Mouse (Mus musculus) gastrocnemius, postnatal 10 days (tissue): ENCODE measurements at regions not wholly inside any gene's neighbourhood (a gene's known extent, or its start where the extent isn't known, plus 50 kb on each side); places are given as distances from the start of the nearest gene placed in this dataset.

Source experiments
- DNase-seq: peaks from one replicate; pipeline ENCODE4 v3.0.0; 2021; ENCODE audit warnings: mixed read lengths

GRCm38 (mm10) chr3:99447361-99447760, 207.2 kb downstream of the Tbx15 start:
- no peak for DNase-seq

DNA sequence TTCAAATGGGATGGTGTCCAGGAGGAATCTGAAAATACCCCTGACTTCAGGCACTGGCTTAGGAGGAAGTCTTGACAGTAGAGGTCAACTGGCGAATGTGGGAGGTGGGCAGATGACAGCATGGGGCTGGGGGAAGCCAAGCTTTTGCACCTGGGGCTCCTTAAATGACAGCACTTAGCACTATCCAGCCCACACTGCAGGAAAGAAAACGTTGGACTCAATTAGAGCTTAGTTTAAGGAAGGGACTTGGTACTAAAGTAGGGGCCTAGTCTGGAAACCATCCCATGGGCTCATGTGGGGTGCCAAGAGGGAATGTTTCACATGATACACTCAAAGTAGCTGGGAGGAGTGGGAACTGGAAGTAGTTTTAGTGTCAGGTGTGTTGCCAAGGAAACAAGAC, 207.6 kb downstream of the Tbx15 start:
- DNase-seq = no peak

GRCm38 (mm10) chr3:99459036-99459863, 219.1 kb downstream of the Tbx15 start:
- no peak for DNase-seq

- DNase-seq = peak; percentile 4
These were observed 259.8 kb downstream of the Tbx15 start for GRCm38 (mm10) chr3:99499980-99500379.

DNA sequence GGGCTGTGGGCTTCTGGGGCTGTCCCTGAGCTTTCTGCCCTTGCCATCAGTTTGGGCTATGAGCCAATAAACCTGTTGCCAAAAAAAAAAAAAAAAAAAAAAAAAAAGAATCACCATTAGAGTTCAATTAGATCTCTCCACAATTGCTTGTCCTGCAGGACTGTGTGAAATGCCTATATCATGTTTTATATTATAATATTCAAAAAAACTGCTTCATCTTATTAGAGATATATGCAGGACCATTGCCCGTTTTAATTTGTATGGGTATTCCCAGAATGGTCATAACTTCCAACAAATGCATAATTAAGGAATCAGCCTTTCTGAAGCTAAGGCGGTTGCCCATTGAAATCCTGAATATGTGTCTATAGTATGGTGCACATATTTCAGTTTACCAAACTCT, 264.6 kb downstream of the Tbx15 start:
- no peak for DNase-seq

DNA sequence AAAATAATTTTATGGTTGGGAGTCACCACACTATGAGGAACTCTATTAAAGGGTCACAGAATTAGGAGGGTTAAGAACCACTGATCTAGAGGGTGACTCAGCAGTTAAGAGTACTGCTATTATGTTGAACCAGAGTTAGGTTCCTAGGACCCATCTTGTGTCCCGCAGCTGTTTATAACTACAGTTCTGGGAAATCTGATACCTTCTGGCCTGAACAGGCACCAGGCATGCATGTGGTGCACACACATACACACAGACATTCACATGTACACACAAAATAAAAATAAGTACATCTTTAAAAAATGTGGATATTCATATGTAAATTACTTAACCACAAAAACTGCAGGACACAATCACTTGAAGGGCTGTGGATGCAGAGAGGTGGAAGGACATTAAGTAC, 272.1 kb downstream of the Tbx15 start:
- DNase-seq = no peak

- no peak for DNase-seq
These were observed 272.8 kb downstream of the Tbx15 start for GRCm38 (mm10) chr3:99512933-99513332.

GRCm38 (mm10) chr3:99515751-99516150, 275.6 kb downstream of the Tbx15 start:
- no peak for DNase-seq

DNA sequence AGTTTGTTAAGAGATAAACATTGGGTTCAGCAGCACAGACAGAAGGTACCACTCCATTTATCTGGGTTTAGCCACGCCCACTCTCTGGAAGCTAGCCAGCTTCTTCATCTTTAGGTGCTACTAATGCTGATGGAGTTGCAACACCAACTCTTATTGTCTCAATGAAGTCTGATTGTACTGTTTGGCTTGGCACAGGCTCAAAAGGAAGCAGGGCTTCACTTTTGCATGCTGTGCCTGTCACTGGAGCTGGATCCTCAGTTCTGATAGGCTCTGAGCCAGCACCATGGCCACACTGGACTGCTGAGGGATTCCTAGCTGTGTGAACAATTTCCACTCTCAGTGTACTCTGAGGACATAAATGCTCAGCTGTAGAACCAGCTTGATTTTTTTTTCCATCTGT, 320.7 kb downstream of the Tbx15 start:
- no peak for DNase-seq

- no peak for DNase-seq
These were observed 311.8 kb upstream of the Spag17 start for GRCm38 (mm10) chr3:99573335-99573976.

- DNase-seq = no peak
These were observed 311.2 kb upstream of the Spag17 start for GRCm38 (mm10) chr3:99573977-99574373.

DNA sequence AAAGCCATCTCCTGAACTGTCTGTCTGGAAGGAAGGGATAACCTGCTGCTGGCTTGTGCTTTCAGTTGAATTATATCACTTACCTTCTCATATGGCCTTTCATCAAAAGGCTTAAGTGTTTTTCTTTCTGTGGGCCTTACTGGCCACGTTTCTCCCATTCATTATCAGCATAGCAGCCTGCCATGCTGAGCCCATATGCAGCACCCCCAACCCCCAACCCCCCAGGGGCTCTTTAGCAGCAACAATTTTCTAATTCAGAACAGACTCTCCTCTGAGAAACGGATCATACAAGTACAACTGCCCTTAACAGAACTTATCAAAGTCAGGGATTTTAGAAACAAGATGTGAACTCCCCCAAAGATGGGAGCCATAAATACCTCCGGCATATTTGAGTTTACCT, 282.5 kb upstream of the Spag17 start:
- no peak for DNase-seq

- no peak for DNase-seq
These were observed 252.9 kb upstream of the Spag17 start for GRCm38 (mm10) chr3:99632309-99632708.

DNA sequence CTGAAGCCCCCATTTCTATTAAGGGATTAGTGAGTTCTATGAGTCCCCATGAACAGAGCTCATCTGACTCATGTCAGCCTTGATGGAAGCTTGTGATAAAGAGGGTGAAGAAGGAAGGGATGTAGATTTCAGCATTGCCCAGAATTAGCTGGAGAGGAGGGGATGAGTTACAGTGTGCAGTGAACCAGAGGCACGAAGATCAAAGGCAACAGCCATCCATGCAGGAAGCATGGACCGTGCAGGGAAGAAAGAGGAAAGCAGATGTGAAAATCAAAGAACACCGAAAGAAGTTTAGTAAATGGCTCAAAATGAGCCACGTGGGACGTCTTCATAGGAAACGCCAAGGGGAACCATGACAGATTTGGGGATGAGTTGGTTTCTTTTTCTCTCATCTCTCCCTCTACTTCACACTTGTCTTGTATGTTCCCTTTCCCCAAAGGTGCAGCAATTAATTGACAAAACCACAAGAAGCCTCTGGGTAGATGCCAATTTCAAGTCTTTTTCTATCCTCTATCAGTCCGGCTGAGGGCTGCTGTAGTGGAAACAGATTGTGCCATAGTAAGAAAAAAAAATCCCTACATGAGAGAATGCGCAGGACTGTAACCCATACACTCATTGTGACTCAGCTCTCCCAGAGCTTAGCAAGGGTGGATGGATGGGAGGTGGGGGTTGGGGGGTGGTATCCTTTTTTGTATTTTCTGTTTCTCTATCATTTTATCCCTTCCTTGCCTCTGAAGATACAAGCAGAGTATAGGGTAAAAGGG, 243.7 kb upstream of the Spag17 start:
- DNase-seq = no peak

DNA sequence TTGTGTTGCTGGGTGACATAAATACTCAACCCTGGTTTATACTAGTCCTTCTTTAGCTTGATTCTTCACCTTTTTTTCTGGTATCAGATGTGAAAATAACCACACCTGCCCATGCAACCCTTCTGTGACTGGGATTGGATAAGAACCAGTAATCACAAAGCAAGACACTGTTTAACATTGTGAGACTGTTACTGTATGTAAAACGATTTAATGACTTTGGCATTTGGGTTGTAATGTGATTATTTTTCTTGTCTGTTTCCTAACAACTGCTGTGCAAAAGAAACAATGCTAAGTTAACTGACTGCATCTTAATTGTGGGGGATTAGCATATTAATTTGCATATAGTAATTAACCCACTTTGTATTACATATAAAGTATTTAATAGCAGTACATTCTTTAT, 240.3 kb upstream of the Spag17 start:
- no peak for DNase-seq

- no peak for DNase-seq
These were observed 239.9 kb upstream of the Spag17 start for GRCm38 (mm10) chr3:99645318-99645717.

- no peak for DNase-seq
These were observed 227.6 kb upstream of the Spag17 start for GRCm38 (mm10) chr3:99657617-99658016.

GRCm38 (mm10) chr3:99663783-99664182, 221.4 kb upstream of the Spag17 start:
- DNase-seq = no peak

DNA sequence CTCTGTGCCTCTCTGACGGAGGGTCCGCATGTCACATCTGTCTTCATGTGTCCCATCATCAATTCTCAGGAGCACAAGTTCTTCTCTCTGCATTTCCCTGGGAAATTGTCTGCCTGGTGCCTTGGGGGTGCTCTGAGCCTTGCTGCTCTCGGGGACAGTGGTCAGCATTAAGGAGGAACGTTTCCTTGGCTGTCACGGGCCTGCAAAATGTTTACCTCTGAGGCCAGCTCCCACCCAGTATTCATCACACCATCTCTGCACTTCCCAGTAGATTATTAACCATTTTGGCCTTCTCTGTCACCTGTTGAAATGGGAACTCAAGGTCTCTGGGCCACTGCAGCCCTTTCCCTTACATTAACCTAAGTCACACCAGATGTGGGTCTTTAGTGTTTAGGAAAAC, 219.8 kb upstream of the Spag17 start:
- DNase-seq = no peak

DNA sequence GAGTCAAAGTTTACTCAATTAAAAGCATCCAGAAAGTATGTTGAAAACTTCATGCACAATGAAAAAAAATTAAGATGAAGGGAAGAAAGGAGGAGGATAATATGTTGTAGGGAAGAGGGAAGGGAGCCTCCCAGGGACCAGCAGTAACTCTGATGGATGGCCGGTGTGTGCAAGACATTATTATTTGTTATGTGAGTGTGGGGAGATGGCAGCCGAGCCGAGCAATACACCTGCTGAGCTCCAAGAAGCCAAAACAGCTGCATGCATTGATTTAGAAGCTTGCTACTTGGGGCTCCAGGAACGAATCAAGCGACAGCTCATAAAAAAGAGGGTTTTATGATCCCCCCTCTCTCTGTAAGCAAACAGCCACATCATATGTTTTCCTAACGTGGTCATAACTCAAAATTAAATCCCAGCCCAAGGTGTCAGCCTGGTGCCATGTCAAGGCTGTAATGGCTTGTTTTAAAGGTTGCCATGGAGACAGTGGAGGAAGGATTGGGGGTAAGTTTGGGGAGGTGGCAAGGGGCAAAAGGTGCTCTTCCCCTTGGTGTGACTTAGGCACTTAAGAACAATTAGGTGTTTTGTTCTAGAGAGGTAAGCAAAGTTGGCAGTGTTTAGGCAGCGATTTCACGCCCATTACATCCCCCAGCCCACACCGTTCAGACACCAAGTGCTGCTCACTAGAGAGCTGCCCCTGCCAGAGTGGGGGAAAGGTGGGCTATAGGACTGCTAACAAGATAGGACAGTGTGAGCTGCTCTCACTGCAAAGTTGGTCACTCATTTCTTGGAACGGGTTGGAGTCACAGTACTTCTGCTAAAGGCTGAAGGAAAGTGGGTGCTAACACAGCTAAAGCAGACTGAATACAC, 219.1 kb upstream of the Spag17 start:
- DNase-seq = no peak

- DNase-seq = no peak
These were observed 211.1 kb upstream of the Spag17 start for GRCm38 (mm10) chr3:99674145-99674544.

GRCm38 (mm10) chr3:99709506-99709905, 175.7 kb upstream of the Spag17 start:
- no peak for DNase-seq
